Comparison of ENCODE assay signal across 13 mouse cellular contexts in the genomic region with DNA sequence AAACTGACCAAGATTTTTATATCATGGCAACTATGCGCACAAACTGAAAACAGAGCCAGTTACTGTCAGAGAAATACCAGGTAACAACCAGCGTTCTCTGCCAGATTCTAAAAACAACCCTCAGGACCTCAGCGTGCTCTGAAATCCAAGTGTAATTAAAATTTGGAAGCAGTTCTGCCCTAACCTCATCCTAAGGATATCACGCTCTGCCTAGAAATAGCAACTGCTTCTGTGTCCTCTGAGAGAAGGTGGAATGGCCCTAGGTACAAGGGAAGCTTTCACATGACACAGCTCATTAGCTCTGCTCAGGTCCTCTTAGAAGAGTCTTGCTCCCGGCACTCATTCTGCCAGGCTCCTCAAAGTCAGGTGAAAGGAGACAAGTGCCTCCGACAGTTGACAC.
"Had no signal": no experiment of that assay in that cellular context is flagged by ENCODE, and none has a peak within 500 bp of the region (broad histone marks: within the 10 kb centered on the region; RNA-seq: fewer than 3 reads in every experiment).

No protein-coding gene starts in this region.

- ATAC-seq: midbrain, embryonic 13.5 days had no signal

- H3K4me2 ChIP-seq: limb, embryonic 13.5 days; midbrain, embryonic 13.5 days; neural tube, embryonic 15.5 days; stomach, embryonic 15.5 days had no signal

- H3K27ac ChIP-seq: kidney, postnatal 0 days; limb, embryonic 13.5 days; liver, embryonic 14.5 days; midbrain, embryonic 13.5 days; neural tube, embryonic 15.5 days; stomach, embryonic 15.5 days had no signal

- H3K4me1 ChIP-seq: limb, embryonic 13.5 days; midbrain, embryonic 13.5 days; neural tube, embryonic 15.5 days; stomach, embryonic 15.5 days had no signal

- H3K36me3 ChIP-seq: limb, embryonic 13.5 days; midbrain, embryonic 13.5 days; neural tube, embryonic 15.5 days; stomach, embryonic 15.5 days had no signal

- H3K27me3 ChIP-seq: limb, embryonic 13.5 days; midbrain, embryonic 13.5 days; neural tube, embryonic 15.5 days; stomach, embryonic 15.5 days had no signal

- H3K9me3 ChIP-seq: limb, embryonic 13.5 days; midbrain, embryonic 13.5 days; neural tube, embryonic 15.5 days; stomach, embryonic 15.5 days had no signal

- H3K9ac ChIP-seq: limb, embryonic 13.5 days; liver, embryonic 14.5 days; midbrain, embryonic 13.5 days; neural tube, embryonic 15.5 days; stomach, embryonic 15.5 days had no signal

- DNase-seq: kidney, adult 9 months; kidney, postnatal 36 days; left cerebral cortex, postnatal 4 days; lung, adult 18-20 months; right cerebral cortex, postnatal 14 days; thymus, postnatal 36 days had no signal

- H3K4me3 ChIP-seq: limb, embryonic 13.5 days; midbrain, embryonic 13.5 days; myocyte; neural tube, embryonic 15.5 days; stomach, embryonic 15.5 days had no signal
